Mouse (Mus musculus) monocyte, adult 2 months (primary cell): ENCODE results near the gene Krt28.

ENCODE experiments used
- DNase-seq, 2 experiments: peaks; one replicate each; pipeline ENCODE4 v3.0.0; 2022; ENCODE audit warnings: low spot score in 2 of 2, low read depth in 1 of 2

Krt28 gene

GRCm38 (mm10) chr11:99374803-99375202 is at the start of gene Krt28:
Gene Krt28 (minus strand): TSS chr11:99374903.
- DNase-seq: no peak

DNA sequence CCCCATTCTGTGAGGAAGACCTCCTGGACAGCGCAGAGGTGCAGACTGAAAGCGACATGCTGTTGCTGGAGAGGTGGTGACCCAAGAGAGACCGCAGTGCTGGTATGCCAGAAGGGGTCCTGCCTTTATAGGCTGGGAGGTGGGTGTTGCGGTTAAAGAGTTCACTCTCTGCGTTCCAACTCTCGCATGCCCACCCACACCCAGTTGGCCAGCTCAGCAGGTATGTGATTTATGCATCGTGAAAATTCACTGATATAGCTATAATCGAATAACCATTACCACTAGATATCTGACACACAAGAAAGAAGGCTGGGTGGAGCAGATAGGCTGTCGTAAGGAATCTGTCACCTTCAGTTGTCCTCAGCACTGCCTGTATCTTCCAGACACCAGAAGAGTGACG is 47.5 kb upstream of the Krt28 start, which contains the start of gene Krt12:
Gene Krt12 (minus strand): TSS at position 101 of the 400 bp plus-strand sequence.
- no peak for DNase-seq

DNA sequence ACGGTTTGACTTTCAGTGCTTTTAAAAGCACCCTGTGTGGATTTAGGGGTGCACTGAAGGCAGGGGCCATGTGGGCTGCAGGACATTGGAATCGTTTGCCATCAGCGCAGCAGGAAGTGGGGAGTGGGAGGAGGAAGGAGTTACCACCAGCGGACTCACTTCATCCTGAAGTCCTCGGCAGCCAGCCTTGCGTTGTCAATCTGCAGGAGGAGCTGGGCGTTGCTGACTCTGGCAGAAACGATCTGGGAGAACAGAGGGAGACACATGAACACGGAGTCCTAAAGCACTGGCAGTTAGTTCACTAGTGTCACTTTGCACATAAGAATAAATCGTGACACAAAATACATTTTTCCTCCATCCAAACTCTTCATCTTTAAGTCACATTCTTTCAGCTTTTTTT is 45.9 kb upstream of the Krt28 start:
- DNase-seq: no peak

DNA sequence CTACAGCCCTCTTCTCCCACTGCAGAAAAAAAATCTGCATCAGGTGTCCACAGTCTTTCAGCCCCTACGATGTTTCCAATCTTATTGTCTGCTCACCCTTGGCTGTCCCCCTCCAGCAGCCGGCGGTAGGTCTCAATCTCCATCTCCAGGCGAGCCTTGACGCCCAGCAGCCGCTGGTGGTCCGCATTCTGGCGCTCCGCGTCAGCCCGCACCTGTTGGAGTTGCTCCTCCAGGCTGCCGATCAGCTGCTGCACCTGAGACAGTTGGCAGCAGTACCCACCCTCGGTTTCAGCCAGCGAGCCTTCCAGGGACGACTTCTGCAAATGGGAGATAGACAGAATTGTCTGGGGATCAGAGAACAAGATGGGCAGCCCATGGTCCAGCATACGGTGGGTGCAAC is 43.1 kb upstream of the Krt28 start:
- no peak for DNase-seq

- no peak for DNase-seq
Observed at GRCm38 (mm10) chr11:99416902-99417301, 42.2 kb upstream of the Krt28 start.

DNA sequence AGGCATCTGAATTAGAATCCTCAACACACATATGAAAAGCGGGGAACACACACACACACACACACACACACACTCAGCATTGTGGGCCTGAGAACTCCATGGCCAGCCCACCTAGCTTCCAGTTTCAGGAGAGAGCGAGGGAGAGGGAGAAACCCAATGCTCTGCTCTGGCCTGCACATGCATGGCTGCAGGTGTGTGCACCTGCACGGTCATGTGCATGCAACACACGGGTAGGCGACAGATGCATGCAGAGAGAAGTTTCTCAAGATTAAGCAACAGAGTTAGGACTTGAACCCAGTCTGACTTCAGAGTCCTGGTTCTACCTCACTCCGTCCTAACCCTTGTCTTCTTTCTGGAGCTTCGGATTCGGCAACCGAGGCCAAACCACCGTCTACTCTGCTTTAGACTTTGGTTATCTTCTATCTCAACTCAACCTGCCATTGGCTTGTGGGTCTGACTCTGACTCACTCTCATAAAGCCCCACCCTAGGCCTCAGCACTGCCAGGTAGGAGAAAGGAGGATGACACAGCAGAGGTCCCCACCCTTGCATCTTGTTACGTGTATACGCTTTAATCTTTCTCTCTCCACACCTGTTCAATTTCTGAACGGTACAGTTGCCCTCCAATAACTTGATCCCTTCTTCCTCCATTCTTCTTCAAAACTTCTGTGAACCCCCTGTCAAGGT is 39.9 kb upstream of the Krt28 start:
- no peak for DNase-seq

GRCm38 (mm10) chr11:99413247-99413646 is 38.5 kb upstream of the Krt28 start:
- DNase-seq: no peak

DNA sequence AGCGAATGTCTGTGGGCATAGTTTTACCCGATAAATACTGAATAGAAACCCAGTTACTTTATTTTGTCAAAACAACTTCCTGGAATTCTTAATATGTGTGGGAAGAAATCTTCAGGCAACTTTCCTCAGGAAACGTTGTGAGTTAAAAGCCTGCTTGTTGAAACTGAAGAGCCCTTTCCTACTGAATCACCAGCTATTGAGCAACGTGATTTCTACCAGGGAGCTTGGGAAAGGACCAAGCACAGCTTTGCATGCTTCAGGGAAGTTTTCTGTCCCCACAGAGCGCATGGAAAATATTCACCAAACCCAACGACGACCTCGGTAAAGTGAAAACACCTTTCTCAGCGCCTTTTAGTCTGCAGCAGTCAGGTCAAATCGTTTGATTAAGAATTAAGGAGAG is 31.5 kb upstream of the Krt28 start:
- DNase-seq: no peak

DNA sequence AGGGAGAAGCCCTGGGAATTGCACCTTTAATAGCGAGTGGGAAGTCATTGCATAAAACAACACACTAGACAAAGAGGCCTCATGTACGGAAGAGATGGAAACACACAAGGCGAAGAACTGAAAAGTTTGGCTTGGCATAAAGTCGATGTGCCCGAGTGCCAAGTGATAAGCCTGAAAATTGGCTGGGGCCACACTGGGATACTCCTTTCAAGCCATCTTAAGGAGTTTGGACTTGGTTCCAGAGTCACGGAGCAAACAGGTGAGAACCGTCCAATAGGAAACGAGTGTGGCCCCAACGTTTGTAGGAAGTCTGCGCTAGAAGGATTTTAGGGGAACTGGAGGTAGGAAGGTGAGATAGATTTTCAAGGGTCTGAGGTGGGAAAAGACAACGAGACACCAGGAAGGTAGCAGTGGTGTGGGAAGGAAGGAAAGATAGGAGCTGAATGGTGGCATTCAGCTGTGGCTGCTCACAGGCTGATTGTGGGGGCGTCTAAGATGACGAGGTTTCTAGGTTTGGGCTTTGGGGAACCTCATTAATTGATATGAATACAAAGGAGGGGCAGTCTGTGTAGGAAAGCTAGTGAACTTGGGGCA is 25.4 kb upstream of the Krt28 start:
- no peak for DNase-seq

DNA sequence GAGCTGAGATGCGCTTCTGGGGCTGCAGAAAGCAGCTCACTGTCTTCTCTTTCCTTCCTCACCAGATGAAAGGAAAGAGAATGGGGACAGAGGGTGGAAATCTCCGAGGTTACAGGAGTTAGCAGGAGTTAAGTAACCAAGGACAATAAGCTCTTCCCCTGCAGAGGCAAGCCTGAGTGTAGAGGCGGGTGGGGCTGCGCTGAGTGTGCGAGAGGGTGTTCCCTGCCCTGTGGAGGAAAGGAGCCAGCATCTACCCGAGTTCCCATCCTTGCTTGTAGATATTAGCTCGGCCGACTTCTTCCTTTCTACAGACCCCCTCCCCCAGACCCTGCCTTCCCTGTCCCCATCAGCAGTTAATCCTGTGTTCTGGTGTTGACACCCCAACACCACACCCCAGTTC is 24.1 kb upstream of the Krt28 start:
- no peak for DNase-seq

DNA sequence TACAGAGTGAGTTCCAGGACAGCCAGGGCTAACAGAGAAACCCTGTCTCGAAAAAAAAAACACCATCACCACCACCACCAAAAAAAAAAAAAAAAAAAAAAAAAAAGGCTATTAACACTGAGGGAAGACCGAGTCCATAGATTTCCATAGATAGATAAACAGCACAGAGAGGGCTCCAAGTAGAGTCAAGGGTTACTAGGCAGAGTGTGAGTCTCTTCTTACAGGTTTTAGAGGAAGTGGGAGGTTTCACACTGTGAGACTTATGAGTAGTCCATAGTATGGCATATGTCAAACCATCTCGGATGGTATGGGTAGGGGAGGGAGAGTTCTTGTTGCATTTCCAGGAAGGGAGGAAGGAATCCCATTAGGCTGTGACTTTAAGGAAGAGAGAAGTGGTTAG is 23.4 kb upstream of the Krt28 start:
- DNase-seq: no peak

DNA sequence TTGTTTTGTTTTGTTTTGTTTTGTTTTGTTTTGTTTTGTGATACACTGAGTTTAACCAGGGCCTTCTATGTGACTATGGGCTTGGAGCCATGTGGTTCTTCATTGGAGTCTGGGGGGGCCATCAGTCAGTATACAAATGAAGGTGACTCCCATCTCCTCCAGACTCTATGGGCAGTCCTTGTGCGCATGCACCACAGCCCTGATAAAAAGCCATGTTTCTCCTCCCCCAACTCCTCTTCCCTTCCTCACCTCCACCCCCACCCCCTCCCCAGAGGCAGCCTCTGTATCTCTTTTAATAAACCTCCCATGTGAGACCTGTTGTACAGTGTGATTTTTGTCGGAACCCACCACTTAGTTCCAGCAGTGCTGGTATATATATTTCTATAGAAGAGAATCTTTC is 22.0 kb upstream of the Krt28 start:
- DNase-seq: no peak

GRCm38 (mm10) chr11:99396034-99396433 is 21.3 kb upstream of the Krt28 start:
- no peak for DNase-seq

GRCm38 (mm10) chr11:99392492-99392891 is 17.8 kb upstream of the Krt28 start:
- DNase-seq: no peak

- no peak for DNase-seq
Observed at GRCm38 (mm10) chr11:99391375-99391774, 16.7 kb upstream of the Krt28 start.

- no peak for DNase-seq
Observed at GRCm38 (mm10) chr11:99390866-99391265, 16.2 kb upstream of the Krt28 start.

DNA sequence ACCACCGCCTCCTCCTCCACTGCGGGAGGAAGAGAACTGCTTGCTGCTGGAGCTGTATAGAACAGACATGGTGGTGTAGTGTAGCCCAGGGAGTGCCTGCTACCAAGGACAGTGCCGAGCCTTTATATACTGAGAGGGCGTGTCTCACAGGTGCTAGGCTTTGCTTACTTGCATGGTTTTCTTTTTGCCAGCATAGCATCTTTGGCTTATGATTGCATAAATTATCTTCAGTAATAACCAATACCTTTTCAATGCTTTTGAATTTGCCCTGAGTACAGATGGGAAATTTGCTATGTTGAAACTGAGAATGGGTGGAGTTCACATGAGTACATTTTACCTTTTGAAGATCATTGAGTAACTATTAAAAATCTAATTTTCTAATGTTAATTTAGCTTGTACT is 14.6 kb upstream of the Krt28 start, which contains the start of gene Krt10:
Gene Krt10 (minus strand): TSS at position 101 of the 400 bp plus-strand sequence.
- no peak for DNase-seq

DNA sequence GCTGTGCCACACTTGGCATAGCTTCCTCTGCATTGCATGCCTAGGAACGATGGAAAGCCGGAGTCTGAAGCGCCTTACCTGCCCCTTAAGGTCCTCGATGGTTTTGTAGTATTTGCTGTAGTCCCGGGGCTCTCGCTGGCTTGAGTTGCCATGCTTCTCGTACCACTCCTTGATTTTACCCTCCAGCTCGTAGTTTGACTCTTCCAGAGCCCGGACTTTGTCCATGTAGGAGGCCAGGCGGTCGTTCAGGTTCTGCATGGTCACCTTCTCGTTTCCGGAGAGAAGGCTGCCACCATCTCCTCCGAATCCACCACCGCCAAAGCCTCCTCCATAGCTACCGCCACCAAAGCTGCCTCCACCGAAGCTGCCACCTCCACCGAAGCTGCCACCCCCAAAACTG is 14.0 kb upstream of the Krt28 start:
- DNase-seq: no peak

GRCm38 (mm10) chr11:99385813-99386721 is 11.4 kb upstream of the Krt28 start:
- DNase-seq: peak; percentile 31 to 62

DNA sequence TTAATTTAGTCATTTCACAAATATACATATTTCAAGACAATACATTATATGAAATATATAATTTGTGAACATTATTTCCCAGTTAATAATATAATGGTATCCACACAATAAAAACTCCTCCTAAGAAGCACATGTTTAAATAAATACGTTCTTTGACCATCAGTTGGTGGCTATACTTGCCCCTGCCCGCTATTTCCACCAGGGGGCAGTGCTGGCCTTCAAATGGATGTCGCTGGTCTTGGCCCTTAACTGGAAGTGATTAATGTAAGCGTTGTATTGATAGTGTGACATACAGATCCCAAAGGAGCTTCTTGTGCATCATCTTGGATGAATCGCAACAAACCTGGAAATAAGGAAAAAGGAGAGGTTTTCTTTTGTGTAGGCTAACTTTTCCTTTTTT is 4.9 kb upstream of the Krt28 start:
- peak in 1 of 2 experiments; percentile 19 for DNase-seq

DNA sequence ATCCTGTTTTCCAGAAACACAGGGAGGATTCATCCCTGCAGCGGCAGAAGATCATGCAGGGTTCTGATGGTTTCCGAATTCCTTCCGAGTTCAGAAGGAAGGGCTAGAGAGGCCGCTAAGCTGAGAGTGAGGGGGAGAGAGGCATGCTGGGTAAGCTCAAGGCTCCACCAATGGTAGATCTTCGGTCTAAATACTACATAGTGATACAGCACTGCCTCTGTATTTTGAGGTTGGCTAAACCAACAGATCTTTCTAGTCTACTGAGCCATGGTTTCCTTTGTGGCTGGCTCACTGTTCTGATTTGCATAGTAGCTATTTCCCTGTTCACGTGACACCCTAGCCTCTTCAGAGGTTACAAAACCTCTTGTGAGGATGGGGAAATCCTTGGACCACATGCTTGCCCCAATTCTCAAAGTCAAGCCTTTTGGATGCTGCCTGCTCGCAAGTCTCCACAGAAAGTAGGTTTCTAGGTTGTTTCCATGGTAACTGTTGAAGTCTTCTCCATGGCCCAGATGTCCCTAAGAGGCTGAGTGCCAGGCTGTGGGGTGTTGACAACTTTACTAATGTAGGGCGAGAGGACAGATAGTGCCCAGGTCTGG is 4.8 kb downstream of the Krt28 start:
- DNase-seq: no peak
